Mouse (Mus musculus) megakaryocyte, adult 5-6 weeks (primary cell): ENCODE measurements around the gene Cep170b. TPM values are rescaled to one million over a fixed set of nuclear protein-coding genes. Genes with fewer than 3 reads are reported as not detected.

Source experiments
- ATAC-seq: 2 replicates; pipeline ENCODE4 v1.8.0; 2016; ENCODE audit warnings: mild to moderate bottlenecking, inconsistent platforms; ENCODE audit not compliant: poor library complexity, severe bottlenecking
- total RNA-seq, 2 experiments: library from RNA; stranded (forward) in 1 of 2; stranded (reverse) in 1 of 2; fragments of 153-499, 151-499 nt in 1 of 2; fragments of 221-1000, 200-1000 nt in 1 of 2; gene quantifications; 2 replicates each; pipeline versions ENCODE4 v1.2.3 to v1.2.4; 2015 to 2017

The Cep170b gene
- total RNA-seq, 2 experiments from 2014 or later: 0.22 to 1.2 TPM

- no peak for ATAC-seq
These were observed 19.7 kb upstream of the Cep170b start for GRCm38 (mm10) chr12:112700522-112700921.

GRCm38 (mm10) chr12:112702374-112703320, 17.6 kb upstream of the Cep170b start:
- peak; percentile 32; the same call in 1 of the 2 replicates for ATAC-seq

- peak; percentile 98 for ATAC-seq
These were observed 13.3 kb upstream of the Cep170b start for GRCm38 (mm10) chr12:112706704-112707572.

GRCm38 (mm10) chr12:112707573-112707869, 12.7 kb upstream of the Cep170b start:
- no peak for ATAC-seq

GRCm38 (mm10) chr12:112713984-112714383, 6.3 kb upstream of the Cep170b start:
- ATAC-seq: no peak

- peak; percentile 62 for ATAC-seq
These were observed 3.1 kb upstream of the Cep170b start for GRCm38 (mm10) chr12:112717140-112717539.

- no peak for ATAC-seq
These were observed 1.3 kb upstream of the Cep170b start for GRCm38 (mm10) chr12:112718995-112719394.

- no peak for ATAC-seq
These were observed 702 bp downstream of the Cep170b start for GRCm38 (mm10) chr12:112720890-112721423.

- ATAC-seq: peak; percentile 28
These were observed 1.4 kb downstream of the Cep170b start for GRCm38 (mm10) chr12:112721424-112722239.

- ATAC-seq: peak; percentile 19; the same call in 1 of the 2 replicates
These were observed 2.2 kb downstream of the Cep170b start for GRCm38 (mm10) chr12:112722240-112723027.

- no peak for ATAC-seq
These were observed 2.7 kb downstream of the Cep170b start for GRCm38 (mm10) chr12:112723028-112723330.

GRCm38 (mm10) chr12:112723445-112723844, 3.2 kb downstream of the Cep170b start:
- ATAC-seq: no peak

- ATAC-seq: peak; percentile 69
These were observed 4.0 kb downstream of the Cep170b start for GRCm38 (mm10) chr12:112724077-112724805.

- no peak for ATAC-seq
These were observed 7.5 kb downstream of the Cep170b start for GRCm38 (mm10) chr12:112727801-112728200.

- ATAC-seq: no peak
These were observed 10.6 kb downstream of the Cep170b start for GRCm38 (mm10) chr12:112730808-112731207.

- ATAC-seq: no peak
These were observed 12.3 kb downstream of the Cep170b start for GRCm38 (mm10) chr12:112732591-112732990.

GRCm38 (mm10) chr12:112734108-112734820, 14.0 kb downstream of the Cep170b start:
- no peak for ATAC-seq

- no peak for ATAC-seq
These were observed 14.8 kb downstream of the Cep170b start for GRCm38 (mm10) chr12:112734881-112735655.
